Mouse (Mus musculus): Measurements from ENCODE around the gene Ubtd1.
"Not testable (repeated sequence)": the region's sequence is repeated elsewhere in the genome, so short reads cannot be mapped to it uniquely, and the experiment has no call there.

Ubtd1 gene

DNA sequence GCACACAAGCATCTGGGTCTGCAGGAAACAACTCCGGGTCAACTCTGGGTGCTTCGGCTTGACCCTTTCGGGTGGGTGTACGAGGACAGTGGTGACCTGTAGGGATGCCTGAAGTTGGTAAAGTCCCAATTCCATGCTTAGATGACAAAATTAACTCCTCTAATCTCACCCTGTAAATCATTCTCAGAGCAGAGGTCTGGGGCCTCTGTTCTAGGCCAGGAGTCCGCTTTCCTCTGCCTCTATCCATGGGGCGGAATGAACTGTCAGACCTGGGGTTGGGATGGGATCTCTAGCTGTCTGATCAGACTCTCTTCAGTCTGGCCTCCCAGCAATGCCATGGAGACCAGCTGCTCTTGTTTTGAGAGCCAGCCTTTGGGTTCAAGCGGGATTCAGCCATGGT is 79.9 kb downstream of the Ubtd1 start:
- in situ Hi-C loops (cut with MseI, MboI) = no loop called here

DNA sequence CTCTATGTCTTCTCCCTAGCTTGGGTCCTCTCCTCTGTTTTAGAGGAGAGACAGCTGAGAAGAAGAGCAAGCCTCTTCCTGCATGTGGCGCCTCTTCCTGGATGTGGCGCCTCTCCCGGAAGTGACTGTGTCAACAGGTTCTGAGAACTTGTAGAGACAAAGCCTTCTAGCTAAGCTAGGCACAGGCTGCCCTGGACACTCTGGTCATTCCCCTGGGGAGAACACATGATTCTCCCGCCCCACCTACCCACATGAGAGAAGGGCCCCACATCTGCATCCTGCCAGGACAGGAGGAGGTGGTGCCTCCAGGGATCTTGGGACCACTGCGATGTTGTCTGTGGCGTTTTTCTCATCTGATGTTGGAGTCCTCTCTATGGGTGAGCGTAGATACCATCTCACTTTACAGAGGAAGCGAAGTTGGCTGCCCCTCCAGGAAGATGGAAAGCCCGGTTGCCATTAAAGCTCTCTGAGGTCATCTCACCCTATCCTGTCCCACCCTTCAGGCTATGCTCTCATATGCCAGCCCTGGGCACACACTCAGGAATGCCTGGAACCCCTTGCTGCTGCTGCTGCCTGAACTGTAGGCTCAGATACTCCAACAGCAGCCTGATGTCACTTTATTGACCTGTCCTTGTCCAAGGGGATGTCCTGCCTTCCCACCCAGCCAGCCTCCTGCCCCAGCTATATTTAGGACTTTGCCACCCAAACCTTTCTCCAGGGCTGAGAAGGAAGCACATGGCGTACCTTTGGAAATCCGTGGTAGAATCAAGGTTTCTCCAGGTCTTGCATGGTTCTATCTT is 87.1 kb downstream of the Ubtd1 start:
- in situ Hi-C loops (cut with MseI, MboI) = no loop called here

DNA sequence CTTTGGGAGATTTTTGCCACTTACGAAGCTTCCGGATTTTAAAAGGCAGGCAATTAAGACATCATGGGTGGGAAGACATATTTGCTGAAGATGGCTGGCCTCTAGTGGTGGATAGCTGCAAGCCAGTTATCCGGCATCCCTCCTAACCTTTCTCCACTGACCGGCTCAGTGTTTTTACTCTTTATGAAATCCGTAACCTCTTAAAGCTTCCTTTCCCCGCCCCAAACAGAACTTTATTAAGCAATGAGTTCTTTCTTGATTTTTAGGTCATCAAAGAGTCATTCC is 87.6 kb downstream of the Ubtd1 start:
- in situ Hi-C loops (cut with MseI, MboI) = no loop called here

DNA sequence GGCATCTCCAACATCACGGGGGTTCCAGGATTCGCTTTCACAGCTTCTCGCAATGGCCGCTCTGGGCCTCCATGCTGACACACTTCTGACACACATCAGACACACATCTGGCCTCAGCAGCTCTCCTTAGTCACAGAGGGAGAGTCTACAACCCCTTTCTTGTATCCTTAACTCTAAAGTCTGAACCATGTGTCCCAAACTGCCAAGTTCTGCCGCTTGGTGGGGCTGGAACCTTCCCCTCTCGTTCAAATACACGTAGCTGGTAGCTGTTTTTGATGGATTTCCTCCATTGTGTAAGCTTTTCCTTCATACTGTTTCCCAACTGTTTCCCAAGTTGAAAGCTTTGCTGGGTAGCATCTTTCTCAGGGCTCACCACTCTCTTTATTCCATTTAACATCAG is 89.7 kb downstream of the Ubtd1 start:
- in situ Hi-C loops (cut with MseI, MboI) = no loop called here

DNA sequence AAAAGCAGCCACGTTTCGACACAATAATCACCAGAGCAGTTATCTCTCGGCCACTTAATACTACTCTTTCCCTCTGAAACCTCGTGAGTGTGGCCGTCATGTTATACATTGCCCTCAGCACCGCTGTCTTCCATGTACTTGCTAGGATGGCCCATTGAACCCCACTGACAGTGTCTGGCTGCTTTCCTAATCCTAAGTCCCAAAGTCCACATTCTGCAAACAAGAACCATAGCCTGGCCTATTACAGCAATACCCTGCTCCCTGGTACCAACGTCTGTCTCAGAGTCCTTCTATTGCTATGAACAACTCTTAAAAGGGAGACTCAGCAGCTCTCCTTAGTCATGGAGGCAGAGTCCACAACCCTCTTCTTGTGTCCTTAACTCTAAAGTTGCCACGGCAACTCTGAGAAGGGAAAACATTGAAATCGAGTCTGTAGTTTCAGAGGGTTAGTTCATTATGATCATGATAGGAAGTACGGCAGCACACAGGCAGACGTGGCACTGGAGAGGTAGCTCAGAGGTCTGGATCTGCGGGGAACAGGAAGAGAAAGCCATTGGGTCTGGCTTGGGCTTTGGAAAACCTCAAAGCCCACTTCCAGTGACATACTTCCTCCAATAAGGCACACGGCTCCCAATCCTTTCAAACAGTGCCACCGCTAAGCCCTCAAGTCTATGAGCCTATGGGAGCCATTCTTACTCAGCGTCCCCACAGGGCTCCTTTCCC is 90.5 kb downstream of the Ubtd1 start:
- in situ Hi-C loops (cut with MseI, MboI) = no loop called here

DNA sequence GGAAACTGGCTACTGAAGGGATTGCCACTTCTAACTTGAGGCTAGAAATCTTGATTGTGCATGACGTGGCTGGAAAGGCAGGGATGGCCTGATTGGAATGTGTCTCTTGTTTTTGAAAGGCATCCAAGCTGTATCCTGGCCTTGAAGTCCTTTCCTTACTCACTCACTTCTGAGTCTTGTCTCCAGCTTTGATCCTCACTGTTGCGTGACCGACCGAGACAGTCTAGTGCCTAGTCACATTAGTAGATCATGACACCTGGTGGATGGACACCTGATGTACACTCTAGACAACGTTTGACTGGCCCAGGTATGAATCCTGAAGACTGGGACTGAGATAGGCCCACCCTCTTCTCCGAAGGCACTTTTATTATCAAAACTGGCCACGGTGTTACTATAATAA is 91.2 kb downstream of the Ubtd1 start:
- in situ Hi-C loops (cut with MseI, MboI) = no loop called here

DNA sequence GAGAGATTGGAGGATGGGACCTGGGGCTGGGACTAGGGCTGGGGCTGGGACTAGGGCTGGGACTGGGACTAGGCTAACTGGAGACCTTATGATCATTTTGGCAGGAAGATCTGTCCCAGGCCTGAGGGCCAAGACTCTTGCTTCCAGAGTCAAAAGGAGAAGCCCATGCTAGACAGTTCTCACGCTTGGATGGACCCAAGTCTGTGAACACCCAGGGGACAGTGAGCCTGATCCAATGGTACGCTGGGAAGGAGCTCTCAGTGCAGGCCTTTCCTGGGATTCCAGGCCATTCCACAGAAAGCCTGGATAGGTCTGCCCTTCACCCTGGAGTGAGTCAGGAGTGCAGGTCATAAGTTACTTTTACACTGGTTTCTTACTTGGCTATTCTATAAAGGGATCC is 93.5 kb downstream of the Ubtd1 start:
- in situ Hi-C loops (cut with MseI, MboI) = no loop called here

DNA sequence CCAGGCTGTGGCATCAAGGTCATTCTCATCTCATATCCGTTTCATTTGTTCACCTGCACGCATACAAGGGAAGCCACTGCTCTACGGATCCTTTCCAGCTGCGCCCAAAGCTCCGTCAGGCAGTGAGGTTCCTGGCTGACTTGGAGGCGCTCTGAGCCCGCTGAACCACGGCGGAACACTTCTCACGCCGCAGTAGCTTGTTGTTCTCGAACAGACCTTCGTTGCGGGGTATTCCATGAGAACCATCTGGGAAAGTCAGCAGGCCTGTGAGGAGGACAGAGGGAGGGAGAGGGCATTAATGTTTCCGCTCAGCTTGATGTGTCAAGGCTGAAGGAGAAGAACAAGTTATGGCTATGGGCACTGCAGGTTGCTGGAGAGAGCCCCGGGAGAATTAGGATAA is 94.4 kb downstream of the Ubtd1 start:
- in situ Hi-C loops (cut with MseI, MboI) = no loop called here

DNA sequence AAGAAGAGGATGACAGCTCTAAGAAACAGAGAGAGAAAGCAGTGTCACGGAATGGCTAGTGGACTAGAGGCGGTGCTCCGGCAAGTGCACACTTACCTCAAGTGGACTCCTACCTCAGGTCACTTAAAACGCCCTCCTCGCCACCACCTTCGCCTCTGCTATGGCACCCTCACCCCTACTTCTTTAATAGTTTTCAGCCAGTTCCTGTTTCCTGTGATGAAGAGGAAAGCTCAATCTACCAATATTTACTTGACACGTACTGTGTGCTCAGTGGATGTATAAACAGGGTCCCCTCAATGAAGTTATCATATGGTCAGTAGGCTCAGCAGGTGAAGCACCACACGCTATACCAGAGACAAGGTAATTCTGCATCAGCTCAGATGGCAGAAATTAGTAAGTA is 97.0 kb downstream of the Ubtd1 start:
- in situ Hi-C loops (cut with MseI, MboI) = no loop called here

DNA sequence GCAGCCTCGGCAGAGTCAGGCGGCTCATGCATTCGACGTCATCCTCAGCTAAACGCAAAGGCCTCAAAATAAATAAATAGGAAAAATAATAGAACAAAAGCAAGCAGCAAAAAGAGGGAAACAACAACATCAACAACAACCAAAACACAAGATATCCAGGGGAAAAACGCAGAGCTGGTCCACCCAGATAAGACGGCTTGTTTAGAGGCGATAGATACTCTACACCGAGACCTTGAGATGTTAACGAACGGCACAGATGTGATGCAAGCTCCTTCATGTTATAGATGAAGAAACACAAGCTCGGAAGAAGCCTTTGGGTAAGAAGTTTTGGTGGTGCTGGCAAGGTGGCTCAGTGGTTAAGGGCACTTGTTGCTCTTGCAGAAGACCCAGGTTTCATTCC is 97.4 kb downstream of the Ubtd1 start:
- in situ Hi-C loops (cut with MseI, MboI) = no loop called here

DNA sequence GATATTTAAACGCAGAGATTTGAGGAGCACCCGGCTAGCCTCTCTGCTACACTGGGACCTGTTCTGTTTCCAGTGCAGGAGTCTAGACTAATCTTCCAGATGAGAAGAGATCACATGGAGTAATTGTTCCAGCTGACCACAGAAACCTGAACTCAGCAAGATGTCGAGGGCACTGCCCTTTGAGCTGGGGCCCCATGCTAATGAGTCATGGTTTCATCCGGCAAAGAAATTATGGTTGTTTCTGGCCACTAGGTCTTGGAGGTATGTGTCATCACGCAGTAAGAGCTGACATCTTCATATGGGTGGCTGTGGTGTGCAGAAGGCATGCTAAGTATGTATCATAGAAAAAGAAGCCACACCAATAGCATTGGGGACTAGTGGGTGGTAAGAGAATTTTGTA is 98.4 kb downstream of the Ubtd1 start:
- in situ Hi-C loops (cut with MseI, MboI) = no loop called here

DNA sequence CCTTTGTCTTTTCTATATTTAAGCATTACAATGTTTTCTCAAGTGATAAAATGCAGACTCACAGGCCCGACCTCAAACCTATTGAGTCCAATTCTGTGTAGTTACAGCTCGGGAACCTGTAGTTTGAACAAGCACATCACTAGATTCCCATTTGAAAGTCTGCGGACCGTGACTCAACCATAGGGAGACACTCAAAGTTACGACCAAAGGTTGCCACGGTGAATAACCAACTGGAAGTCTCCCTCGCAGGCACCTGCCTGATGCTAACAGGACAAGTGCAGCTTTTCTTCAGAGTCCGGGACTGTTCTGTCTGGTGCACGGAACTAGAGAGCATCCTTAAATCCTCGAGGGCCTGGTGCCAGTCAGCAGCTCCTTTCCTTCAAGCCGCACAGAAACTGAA is 98.9 kb downstream of the Ubtd1 start:
- in situ Hi-C loops (cut with MseI, MboI) = no loop called here

DNA sequence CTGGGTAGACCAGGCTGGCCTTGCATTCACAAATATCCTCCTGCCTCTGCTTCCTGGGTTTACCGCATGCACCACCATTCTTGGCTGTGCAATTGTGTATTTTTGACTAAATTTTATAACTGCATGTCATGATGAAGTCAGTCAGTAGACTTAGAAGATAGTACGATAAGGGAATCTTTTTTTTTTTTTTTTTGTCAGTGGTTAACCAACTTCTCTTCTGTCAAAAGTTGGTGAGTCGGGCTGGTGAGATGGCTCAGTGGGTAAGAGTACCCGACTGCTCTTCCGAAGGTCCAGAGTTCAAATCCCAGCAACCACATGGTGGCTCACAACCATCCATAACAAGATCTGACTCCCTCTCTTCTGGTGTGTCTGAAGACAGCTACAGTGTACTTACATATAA is 100.0 kb downstream of the Ubtd1 start:
- in situ Hi-C loops (cut with MseI, MboI) = not testable (repeated sequence)

Measured in mouse trophoblast stem cell (cell line).